Mouse (Mus musculus): Measurements from ENCODE around the gene Zfhx3. TPM values are rescaled to one million over a fixed set of nuclear protein-coding genes. Genes with fewer than 3 reads are reported as not detected.

Zfhx3 gene
- total and polyA plus RNA-seq, 2 experiments from 2014 or later: 14.9 to 15.3 TPM

DNA sequence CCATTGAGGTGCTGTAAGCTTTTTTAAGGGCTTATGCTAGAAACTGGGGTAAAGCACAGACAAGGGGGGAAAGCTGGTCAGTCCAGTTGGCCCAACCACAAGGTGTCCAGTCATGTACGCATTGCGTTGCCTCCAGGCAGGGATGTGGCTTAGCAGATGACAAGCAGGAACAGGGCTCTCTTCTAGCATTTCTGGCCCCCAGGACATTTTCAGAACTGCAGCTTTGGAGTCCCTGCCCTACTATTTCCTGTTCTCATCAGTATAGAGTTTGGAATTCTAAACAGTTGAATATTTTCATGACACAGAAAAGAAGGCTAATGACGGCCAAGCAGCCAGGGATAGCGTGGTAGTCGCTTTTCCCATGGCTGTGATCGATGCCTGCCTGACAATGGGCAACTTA is 706.5 kb downstream of the Zfhx3 start:
- TF ChIP-seq CTCF (IDR thresholded peaks at IDR 0.05; ENCODE audit: low read depth): no peak

DNA sequence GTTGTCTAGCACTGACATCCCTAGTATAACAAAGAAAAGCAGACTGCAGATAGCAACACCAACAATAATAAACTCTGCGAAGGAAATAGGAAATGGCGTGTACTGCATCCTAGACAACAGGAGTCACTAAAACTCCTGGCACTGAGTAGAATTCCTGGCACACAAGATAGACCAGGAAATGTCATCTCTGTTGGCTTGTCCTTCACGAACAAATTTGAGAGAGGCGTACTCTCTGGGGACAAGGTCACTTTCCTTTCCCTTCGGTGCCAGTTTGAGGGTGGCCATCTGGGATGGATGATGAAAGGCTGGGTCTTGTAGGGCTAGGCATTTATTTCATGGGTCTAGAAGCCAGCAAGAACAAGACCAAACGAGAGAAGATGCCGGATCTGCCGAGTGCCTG is 708.4 kb downstream of the Zfhx3 start:
- Histone ChIP-seq H3K36me3 (ENCODE audit: insufficient read depth, low read length) (no peaks in the 10 kb centered on the region), H3K9ac (replicated peaks; ENCODE audit: low read length) (no peak overlapping the region), H3K27ac (no peak overlapping the region), H3K27me3 (ENCODE audit: insufficient read depth, low read length) (no peaks in the 10 kb centered on the region), H3K4me1 (ENCODE audit: insufficient read depth, low read length) (no peaks in the 10 kb centered on the region), H3K4me3 (ENCODE audit: low read length) (no peak overlapping the region), H3K9me3 (ENCODE audit: low read length) (no peaks in the 10 kb centered on the region), H3K4me2 (ENCODE audit: low read depth, low read length) (no peak overlapping the region)
- DNase-seq (ENCODE audit: low spot score): no peak
- 85% methylated on average over 8 of the region's 8 CpGs for WGBS
- no peak for TF ChIP-seq CTCF (IDR thresholded peaks at IDR 0.05; ENCODE audit: low read depth)
- ATAC-seq: no peak

More for the DNA sequence above, 706.5 kb downstream of the Zfhx3 start:
- no peaks in the 10 kb centered on the region for H3K36me3 ChIP-seq (ENCODE audit: insufficient read depth, low read length)
- 94% methylated on average over 6 of the region's 6 CpGs for WGBS
- no peak overlapping the region for H3K9ac ChIP-seq (replicated peaks; ENCODE audit: low read length)
- no peak overlapping the region for H3K4me2 ChIP-seq (ENCODE audit: low read depth, low read length)
- H3K9me3 ChIP-seq (ENCODE audit: low read length): no peaks in the 10 kb centered on the region
- no peak for ATAC-seq
- DNase-seq (ENCODE audit: low spot score): no peak
- no peak overlapping the region for H3K27ac ChIP-seq
- no peaks in the 10 kb centered on the region for H3K27me3 ChIP-seq (ENCODE audit: insufficient read depth, low read length)
- no peak overlapping the region for H3K4me3 ChIP-seq (ENCODE audit: low read length)
- no peaks in the 10 kb centered on the region for H3K4me1 ChIP-seq (ENCODE audit: insufficient read depth, low read length)

DNA sequence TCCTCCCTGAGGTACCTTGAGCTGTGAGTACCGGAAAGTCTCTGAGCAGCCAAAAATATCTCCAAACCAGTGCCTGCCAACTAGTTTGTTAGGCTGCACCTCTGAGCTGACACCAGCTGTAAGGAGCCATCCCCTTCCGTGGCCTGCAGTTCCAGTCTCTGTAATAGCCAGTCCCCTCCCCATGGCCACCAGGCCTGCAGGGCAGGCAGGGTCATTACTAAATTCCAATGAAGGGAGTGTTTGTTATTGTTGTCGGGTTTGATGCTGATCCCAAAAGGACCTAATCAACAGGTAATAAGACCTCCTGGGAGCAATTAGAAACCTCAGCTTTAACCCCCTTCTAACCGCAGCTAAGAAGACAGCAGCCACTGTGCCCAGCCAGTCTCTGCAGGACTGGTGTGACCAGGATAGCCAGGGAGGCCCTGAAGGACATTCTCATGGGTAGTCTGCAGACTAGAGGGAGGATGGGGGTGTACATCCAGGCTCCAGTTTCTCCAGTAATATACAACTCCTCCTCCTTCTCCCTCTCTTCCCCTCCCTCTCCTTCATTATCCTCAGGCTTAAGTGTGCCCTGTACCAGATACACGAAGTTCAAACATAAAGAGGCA is 719.1 kb downstream of the Zfhx3 start:
- Histone ChIP-seq H3K36me3 (ENCODE audit: insufficient read depth, low read length) (no peaks in the 10 kb centered on the region), H3K4me3 (ENCODE audit: low read length) (no peak overlapping the region), H3K4me1 (ENCODE audit: insufficient read depth, low read length) (no peaks in the 10 kb centered on the region), H3K9me3 (ENCODE audit: low read length) (no peaks in the 10 kb centered on the region), H3K27me3 (ENCODE audit: insufficient read depth, low read length) (no peaks in the 10 kb centered on the region), H3K27ac (no peak overlapping the region), H3K9ac (replicated peaks; ENCODE audit: low read length) (no peak overlapping the region), H3K4me2 (ENCODE audit: low read depth, low read length) (no peak overlapping the region)
- ATAC-seq: no peak
- TF ChIP-seq CTCF (IDR thresholded peaks at IDR 0.05; ENCODE audit: low read depth): no peak
- 57% methylated on average over 5 of the region's 5 CpGs for WGBS
- DNase-seq (ENCODE audit: low spot score): no peak

DNA sequence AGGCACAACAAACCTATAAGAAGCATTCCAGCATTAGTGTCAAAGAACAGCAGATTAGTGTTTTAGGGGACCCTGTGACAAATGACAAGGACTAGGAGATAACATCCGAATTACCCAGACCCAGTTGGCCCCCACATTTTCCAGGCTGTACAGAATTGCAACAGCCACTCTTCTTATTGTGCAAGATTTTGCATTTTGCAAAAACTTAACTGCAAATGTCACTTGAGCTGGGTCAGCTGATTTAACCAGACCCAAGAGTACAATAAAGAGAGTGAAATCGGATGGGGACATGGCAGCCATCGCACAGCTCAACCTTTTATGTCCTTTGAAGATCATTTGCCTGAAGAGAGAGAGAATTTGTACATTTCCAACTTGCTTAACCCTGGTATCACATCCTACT is 720.3 kb downstream of the Zfhx3 start:
- 84% methylated on average over 3 of the region's 3 CpGs for WGBS
- no peak for TF ChIP-seq CTCF (IDR thresholded peaks at IDR 0.05; ENCODE audit: low read depth)
- no peak for ATAC-seq

DNA sequence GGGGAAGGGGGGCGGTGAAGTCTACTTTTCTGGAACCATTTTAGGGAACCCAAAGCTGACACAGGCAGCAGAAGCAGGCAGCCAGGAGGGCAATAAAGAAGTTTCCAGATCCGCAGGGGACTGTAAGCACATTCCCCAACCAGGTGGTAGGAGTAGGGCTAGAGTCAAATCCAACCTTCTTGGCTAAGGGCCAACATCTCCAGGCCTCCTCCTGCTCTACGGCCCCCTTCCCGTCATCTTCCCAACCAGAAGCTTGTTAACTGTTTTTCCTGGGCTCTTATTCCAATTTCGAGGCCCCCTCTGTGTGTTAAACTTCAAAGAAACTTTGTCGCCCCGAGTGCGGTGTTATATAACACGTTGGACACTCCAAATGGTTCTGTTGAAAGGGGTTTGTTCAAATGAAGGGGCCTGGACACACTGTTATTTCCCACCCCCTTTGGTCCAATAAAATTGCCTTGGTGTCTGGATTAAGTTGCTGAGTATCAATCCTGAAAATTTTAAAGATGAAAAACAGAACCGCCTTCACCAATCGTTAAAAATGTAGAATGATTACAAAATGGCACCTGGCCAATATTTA is 729.6 kb downstream of the Zfhx3 start:
- H3K4me3 ChIP-seq (ENCODE audit: low read length): no peak overlapping the region
- no peak overlapping the region for H3K27ac ChIP-seq
- no peaks in the 10 kb centered on the region for H3K27me3 ChIP-seq (ENCODE audit: insufficient read depth, low read length)
- no peak overlapping the region for H3K4me2 ChIP-seq (ENCODE audit: low read depth, low read length)
- no peak for ATAC-seq
- H3K9me3 ChIP-seq (ENCODE audit: low read length): no peaks in the 10 kb centered on the region
- no peaks in the 10 kb centered on the region for H3K4me1 ChIP-seq (ENCODE audit: insufficient read depth, low read length)
- 70% methylated on average over 11 of the region's 11 CpGs for WGBS
- TF ChIP-seq CTCF (IDR thresholded peaks at IDR 0.05; ENCODE audit: low read depth): no peak
- no peaks in the 10 kb centered on the region for H3K36me3 ChIP-seq (ENCODE audit: insufficient read depth, low read length)
- H3K9ac ChIP-seq (replicated peaks; ENCODE audit: low read length): no peak overlapping the region
- no peak for DNase-seq (ENCODE audit: low spot score)

More for the DNA sequence above, 720.3 kb downstream of the Zfhx3 start:
- no peak overlapping the region for H3K4me2 ChIP-seq (ENCODE audit: low read depth, low read length)
- H3K9me3 ChIP-seq (ENCODE audit: low read length): no peaks in the 10 kb centered on the region
- H3K36me3 ChIP-seq (ENCODE audit: insufficient read depth, low read length): no peaks in the 10 kb centered on the region
- H3K9ac ChIP-seq (replicated peaks; ENCODE audit: low read length): no peak overlapping the region
- no peaks in the 10 kb centered on the region for H3K4me1 ChIP-seq (ENCODE audit: insufficient read depth, low read length)
- no peak overlapping the region for H3K4me3 ChIP-seq (ENCODE audit: low read length)
- H3K27ac ChIP-seq: no peak overlapping the region
- no peak for DNase-seq (ENCODE audit: low spot score)
- H3K27me3 ChIP-seq (ENCODE audit: insufficient read depth, low read length): no peaks in the 10 kb centered on the region

DNA sequence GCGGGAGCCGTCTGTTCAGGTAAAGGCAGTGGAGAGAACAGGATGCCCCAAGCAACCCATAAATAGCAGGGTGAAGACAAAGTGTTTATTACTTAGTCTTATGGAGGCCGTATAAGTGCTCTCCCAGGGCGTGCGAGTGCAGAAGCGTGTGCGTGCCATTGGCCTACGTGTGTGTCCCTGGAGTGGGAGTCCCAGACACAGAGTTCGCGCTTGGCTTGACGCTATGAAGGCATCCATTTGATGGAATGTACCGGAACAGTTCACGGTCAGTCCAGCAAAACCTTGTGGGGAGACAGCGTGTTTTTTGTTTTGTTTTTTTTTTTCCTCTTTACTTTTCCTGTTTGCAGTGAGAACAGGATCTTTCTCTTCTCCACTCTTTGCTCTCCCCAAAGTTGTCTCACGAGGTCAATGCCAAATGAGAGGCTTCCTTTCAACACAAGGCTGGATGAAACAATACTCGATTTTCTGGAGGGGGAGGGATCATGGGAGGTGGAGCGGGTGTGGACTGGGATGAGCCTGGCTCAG is 732.6 kb downstream of the Zfhx3 start:
- Histone ChIP-seq H3K4me3 (ENCODE audit: low read length) (no peak overlapping the region), H3K27me3 (ENCODE audit: insufficient read depth, low read length) (no peaks in the 10 kb centered on the region), H3K9ac (replicated peaks; ENCODE audit: low read length) (no peak overlapping the region), H3K9me3 (ENCODE audit: low read length) (no peaks in the 10 kb centered on the region), H3K4me2 (ENCODE audit: low read depth, low read length) (no peak overlapping the region), H3K27ac (no peak overlapping the region), H3K4me1 (ENCODE audit: insufficient read depth, low read length) (no peaks in the 10 kb centered on the region), H3K36me3 (ENCODE audit: insufficient read depth, low read length) (no peaks in the 10 kb centered on the region)
- TF ChIP-seq CTCF (IDR thresholded peaks at IDR 0.05; ENCODE audit: low read depth): no peak
- WGBS: 61% methylated on average over 17 of the region's 17 CpGs
- ATAC-seq (no peak), DNase-seq (ENCODE audit: low spot score) (no peak)

DNA sequence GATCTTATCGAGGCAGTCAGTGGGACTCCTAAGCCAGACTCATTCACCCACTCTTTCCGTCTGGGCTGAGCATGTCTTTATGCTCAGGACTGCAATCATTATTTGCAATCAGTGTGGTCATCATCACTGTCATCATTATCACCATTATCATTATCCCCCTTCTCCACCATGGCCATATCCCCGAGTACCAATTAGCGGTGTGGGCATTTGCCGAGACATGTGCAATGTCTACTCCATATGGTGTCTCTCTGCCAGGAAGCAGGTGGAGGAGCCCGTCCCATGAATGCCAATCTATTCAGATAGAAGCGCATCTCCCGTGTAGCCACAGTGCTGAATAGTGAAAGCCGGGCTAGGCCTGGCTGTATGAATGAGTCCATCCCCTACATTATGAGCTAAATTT is 747.2 kb downstream of the Zfhx3 start:
- no peak for ATAC-seq
- TF ChIP-seq CTCF (IDR thresholded peaks at IDR 0.05; ENCODE audit: low read depth): no peak
- DNase-seq (ENCODE audit: low spot score): no peak
- 71% methylated on average over 9 of the region's 9 CpGs for WGBS
- Histone ChIP-seq H3K4me1 (ENCODE audit: insufficient read depth, low read length) (no peaks in the 10 kb centered on the region), H3K4me2 (ENCODE audit: low read depth, low read length) (no peak overlapping the region), H3K9me3 (ENCODE audit: low read length) (no peaks in the 10 kb centered on the region), H3K27me3 (ENCODE audit: insufficient read depth, low read length) (peaks cover 14% of the 10 kb centered on the region), H3K9ac (replicated peaks; ENCODE audit: low read length) (no peak overlapping the region), H3K27ac (no peak overlapping the region), H3K36me3 (ENCODE audit: insufficient read depth, low read length) (no peaks in the 10 kb centered on the region), H3K4me3 (ENCODE audit: low read length) (no peak overlapping the region)

Measured in hindbrain, postnatal 0 days (tissue).